Mouse (Mus musculus) Muller cell, postnatal 12 days (primary cell): Measurements from ENCODE around the gene Ggn.
"Not testable (repeated sequence)": the region's sequence is repeated elsewhere in the genome, so short reads cannot be mapped to it uniquely, and the experiment has no call there.

Experiments
- DNase-seq: peaks from one replicate; pipeline ENCODE4 v3.0.0-alpha.2; 2015; ENCODE audit errors: inconsistent ontology term

The Ggn gene

DNA sequence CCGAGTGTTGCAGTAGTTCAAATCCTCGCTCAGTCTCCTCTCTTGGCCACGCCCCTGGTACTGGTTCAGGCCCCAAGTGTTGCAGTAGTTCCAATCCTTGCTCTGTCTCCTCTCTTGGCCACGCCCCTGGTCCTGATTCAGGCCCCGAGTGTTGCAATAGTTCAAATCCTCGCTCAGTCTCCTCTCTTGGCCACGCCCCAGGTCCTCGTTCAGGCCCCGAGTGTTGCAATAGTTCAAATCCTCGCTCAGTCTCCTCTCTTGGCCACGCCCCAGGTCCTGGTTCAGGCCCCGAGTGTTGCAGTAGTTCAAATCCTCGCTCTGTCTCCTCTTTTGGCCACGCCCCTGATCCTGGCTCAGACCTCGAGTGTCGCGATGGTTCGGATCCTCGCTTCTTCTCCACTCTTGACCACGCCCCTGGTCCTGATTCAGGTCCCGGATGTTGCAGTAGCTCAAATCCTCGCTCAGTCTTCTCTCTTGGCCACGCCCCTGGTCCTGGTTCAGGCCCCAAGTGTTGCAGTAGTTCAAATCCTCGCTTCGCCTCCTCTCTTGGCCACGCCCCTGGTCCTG is 42.3 kb downstream of the Ggn start:
- DNase-seq, result no peak

DNA sequence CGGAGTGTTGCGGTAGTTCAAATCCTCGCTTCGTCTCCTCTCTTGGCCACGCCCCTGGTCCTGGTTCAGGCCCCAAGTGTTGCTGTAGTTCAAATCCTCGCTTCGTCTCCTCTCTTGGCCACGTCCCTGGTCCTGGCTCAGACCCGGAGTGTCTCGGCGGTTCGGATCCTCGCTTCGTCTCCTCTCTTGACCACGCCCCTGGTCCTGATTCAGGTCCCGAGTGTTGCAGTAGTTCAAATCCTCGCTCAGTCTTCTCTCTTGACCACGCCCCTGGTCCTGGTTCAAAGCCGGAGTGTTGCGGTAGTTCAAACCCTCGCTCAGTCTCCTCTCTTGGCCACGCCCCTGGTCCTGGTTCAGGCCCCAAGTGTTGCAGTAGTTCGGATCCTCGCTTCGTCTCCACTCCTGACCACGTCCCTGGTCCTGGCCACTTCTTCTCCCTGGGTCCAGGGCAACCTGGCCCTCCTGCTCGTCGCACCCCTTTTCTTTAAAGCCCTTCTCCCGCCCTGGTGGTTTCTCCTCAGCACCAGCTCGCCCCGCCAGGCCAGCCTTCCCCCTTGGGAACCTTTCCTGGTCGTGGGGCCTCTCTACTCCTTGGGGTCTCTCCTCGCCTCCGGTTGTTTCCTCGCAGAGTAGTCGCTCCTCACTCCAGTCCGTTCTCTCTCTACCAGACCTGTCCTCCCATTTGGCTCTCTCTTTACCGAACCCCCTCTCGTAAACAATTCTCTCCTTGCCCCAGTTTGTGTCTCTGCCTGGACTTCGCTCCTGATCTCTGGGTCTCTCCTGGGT is 43.0 kb downstream of the Ggn start:
- not testable (repeated sequence) for DNase-seq

DNA sequence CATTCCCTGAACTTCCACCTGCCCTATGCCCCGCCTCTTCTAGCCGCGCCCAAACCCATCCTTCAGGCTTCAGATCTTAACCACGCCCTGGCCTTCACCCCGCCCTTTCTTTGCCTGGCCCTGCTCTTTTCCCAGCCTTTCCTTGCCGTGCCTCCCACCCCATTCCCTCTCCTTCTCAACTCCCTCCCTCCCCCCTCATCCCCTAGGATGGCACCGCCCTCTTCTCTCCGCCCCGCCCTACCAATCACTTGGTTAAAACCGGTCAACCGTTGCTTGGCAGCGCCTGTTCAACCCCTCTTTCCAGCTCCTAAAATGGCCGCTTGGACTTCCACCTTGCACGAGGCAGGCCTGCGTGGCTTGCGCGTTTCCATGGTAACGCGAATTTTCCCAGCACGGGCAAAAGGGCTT is 43.7 kb downstream of the Ggn start, which contains the start of gene Catsperg1:
Gene Catsperg1 (minus strand): TSS at position 361 of the 408 bp plus-strand sequence.
- DNase-seq, result no peak

DNA sequence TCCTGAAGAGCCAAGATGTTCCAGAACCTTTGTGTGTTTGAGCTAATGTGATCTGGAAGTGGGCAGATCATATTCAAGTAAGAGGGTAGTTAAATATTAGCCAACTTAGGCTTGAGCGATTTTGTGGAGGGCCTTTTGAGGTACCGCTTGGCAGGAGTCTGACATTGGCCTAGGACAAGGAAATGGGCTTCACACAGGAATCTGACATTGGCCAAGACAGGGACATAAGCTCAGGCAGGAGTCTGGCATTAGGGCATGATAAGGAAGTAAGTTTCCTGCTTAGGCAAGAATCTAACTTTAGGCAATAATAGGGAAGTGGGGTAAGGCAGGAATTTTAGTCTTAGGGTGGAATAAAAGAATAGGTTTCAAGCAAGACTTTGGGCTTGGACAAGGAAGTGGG is 44.2 kb downstream of the Ggn start:
- no peak for DNase-seq

DNA sequence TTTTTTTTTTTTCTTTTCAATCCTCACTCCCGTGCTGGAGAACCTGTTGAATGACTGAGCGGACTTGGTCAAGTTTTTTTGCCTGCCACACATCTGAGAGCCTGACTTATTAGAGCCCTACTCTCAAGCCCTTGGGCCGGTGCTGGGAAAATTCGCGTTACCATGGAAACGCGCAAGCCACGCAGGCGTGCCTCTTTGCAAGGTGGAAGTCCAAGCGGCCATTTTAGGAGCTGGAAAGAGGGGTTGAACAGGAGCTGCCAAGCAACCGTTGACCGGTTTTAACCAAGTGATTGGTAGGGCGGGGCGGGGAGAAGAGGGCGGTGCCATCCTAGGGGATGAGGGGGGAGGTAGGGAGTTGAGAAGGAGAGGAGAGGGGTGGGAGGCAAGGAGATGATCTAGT is 44.8 kb downstream of the Ggn start:
- DNase-seq, result no peak
